ENCODE assay signal across 9 mouse cellular contexts in the genomic region with DNA sequence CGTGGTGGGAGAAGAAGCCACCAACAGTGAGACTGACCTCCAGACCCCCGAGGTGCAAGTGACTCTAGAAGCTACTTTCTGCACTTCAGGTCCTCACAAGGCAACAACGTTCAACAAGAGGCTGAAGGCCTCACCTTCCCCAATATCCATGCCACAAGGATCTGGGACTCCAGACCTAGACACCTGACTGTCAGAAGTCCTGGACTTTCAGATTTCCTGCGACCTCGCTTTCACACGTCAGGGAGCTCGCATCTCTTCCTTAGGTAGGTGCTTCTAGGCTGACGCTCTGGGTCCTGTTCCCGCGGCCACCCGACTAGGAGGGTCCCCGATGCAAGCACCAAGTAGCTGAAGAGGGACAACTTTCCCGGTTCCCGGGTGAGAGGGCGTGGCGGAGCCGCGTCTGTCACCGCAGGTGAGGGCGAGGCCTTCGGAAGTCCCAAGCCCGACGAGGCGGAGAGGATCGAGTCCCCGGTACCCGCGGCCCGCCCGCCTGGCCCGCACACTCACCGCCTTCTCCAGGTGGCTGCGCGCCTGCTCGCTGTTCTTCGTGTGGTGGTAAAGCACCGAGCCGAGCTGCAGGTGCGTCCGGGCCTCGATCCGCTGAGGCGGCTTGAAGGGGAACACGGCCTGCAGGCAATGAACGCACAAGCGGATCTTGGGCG. TPM values are rescaled to one million over a fixed set of nuclear protein-coding genes. Genes with fewer than 3 reads are reported as not detected.
A peak's percentile ranks its signal among the peaks of the same experiment; 100 is the strongest.
DNase-seq lines count a peak whose midpoint lies in the region; ATAC-seq and TF ChIP-seq lines count a peak whose summit lies in the region.
"Had no signal": no experiment of that assay in that cellular context is flagged by ENCODE, and none has a peak within 500 bp of the region (broad histone marks: within the 10 kb centered on the region; RNA-seq: fewer than 3 reads in every experiment).

No protein-coding gene starts in this region.

- peak overlapping the region; percentile 100 for H3K4me3 ChIP-seq in limb, embryonic 14.5 days (replicated peaks; ENCODE audit: low read length)
- H3K4me3 ChIP-seq in midbrain, embryonic 15.5 days: peak overlapping the region; percentile 85

- peak; percentile 30 for DNase-seq in adrenal gland, adult 8-10 months
- no peak for DNase-seq in adrenal gland, adult 2 months
- peak; percentile 32 for DNase-seq in right cerebral cortex, postnatal 14 days
- DNase-seq in right cerebral cortex, postnatal 25 days: no peak
- peak; percentile 4 for DNase-seq in heart, postnatal 25 days (ENCODE audit: low spot score)
- no peak for DNase-seq in limb, embryonic 14.5 days (ENCODE audit: low spot score)
- DNase-seq in thymus, postnatal 0 days (ENCODE audit: low spot score): peak; percentile 1

- no peak for TF ChIP-seq POLR2A in limb, embryonic 14.5 days (IDR thresholded peaks at IDR 0.05; ENCODE audit: borderline replicate concordance, extremely low read depth, insufficient read depth, insufficient read length)

- H3K36me3 ChIP-seq in limb, embryonic 14.5 days (ENCODE audit: control insufficient read depth, insufficient read depth, low read length): no peaks in the 10 kb centered on the region
- H3K36me3 ChIP-seq in midbrain, embryonic 15.5 days (replicated peaks): peaks cover 3% of the 10 kb centered on the region; the same call in 1 of the 2 replicates

- under 1% methylated on average over 39 of the region's 47 CpGs for WGBS in limb, embryonic 14.5 days
- under 1% methylated on average over 47 of the region's 47 CpGs for WGBS in midbrain, embryonic 15.5 days

- no peaks in the 10 kb centered on the region for H3K27me3 ChIP-seq in limb, embryonic 14.5 days (ENCODE audit: control insufficient read depth, insufficient read depth, low read length)
- no peaks in the 10 kb centered on the region for H3K27me3 ChIP-seq in midbrain, embryonic 15.5 days (replicated peaks)

- peak overlapping the region; percentile 96 for H3K9ac ChIP-seq in limb, embryonic 14.5 days (ENCODE audit: low read depth, low read length, severe bottlenecking)
- peak overlapping the region; percentile 94 for H3K9ac ChIP-seq in midbrain, embryonic 15.5 days

- H3K9me3 ChIP-seq in limb, embryonic 14.5 days (ENCODE audit: control insufficient read depth, low read length): no peaks in the 10 kb centered on the region
- no peaks in the 10 kb centered on the region for H3K9me3 ChIP-seq in midbrain, embryonic 15.5 days

- H3K4me1 ChIP-seq in limb, embryonic 14.5 days (ENCODE audit: control insufficient read depth, insufficient read depth, low read length): peaks cover 19% of the 10 kb centered on the region
- H3K4me1 ChIP-seq in midbrain, embryonic 15.5 days: peaks cover 39% of the 10 kb centered on the region

- ATAC-seq in limb, embryonic 14.5 days (ENCODE audit: low FRiP score, low read depth): peak; percentile 23
- peak; percentile 2; the same call in 1 of the 2 replicates for ATAC-seq in midbrain, embryonic 15.5 days (replicated peaks)

- peak overlapping the region; percentile 80; the same call in 1 of the 2 replicates for H3K27ac ChIP-seq in limb, embryonic 14.5 days (replicated peaks; ENCODE audit: low read depth, low read length)
- peak overlapping the region; percentile 89 for H3K27ac ChIP-seq in midbrain, embryonic 15.5 days

- peak overlapping the region; percentile 91 for H3K4me2 ChIP-seq in limb, embryonic 14.5 days (replicated peaks; ENCODE audit: low read depth, low read length, severe bottlenecking)
- H3K4me2 ChIP-seq in midbrain, embryonic 15.5 days: peak overlapping the region; percentile 78

- intact Hi-C loops in heart, postnatal 25 days (cut with DNase I): loop anchor here (5.0 kb wide), 1 partner anchor 90 kb away; a partner anchor contains a TSS

RNA-seq across cellular contexts. Expression of a gene that starts 0.5 kb away (rescaled TPM):
- total RNA-seq in adrenal gland, adult 8-10 months (2022): 10 to 100 TPM; 58.7 to 77.4 (median 63.3) TPM
- 10 to 100 TPM; 51.1 to 53.3 TPM for total RNA-seq in adrenal gland, adult 2 months (2021)
- 98.2 and 114 TPM in 2 replicates for polyA plus RNA-seq in adrenal gland, adult 2 months (2012; rRNA removed)
- total RNA-seq in heart, postnatal 25 days (2021): 10 to 100 TPM; 34.7 to 35.5 TPM
- 85.5 and 124 TPM in 2 replicates for polyA plus RNA-seq in limb, embryonic 14.5 days (2012; rRNA removed)
- 50.5 and 51.8 TPM in 2 replicates for polyA plus RNA-seq in limb, embryonic 14.5 days (2014; fragmentation: Nextera tagmentation; extraction: Ambion mirVana)
- 87.5 and 87.8 TPM in 2 replicates for polyA plus RNA-seq in midbrain, embryonic 15.5 days (2015; fragmentation: Nextera tagmentation; extraction: Ambion mirVana)
- 45.2 and 50.5 TPM in 2 replicates for polyA plus RNA-seq in thymus, postnatal 0 days (2015; fragmentation: Nextera tagmentation; extraction: Ambion mirVana)

RNA-seq across cellular contexts. Expression of a gene that starts 0.6 kb away (rescaled TPM):
- total RNA-seq in adrenal gland, adult 8-10 months (2022): 10 to 100 TPM; 31.6 to 53.3 (median 39.2) TPM
- total RNA-seq in adrenal gland, adult 2 months (2021): 10 to 100 TPM; 28.7 to 32.8 TPM
- 6.6 and 7.5 TPM in 2 replicates for polyA plus RNA-seq in adrenal gland, adult 2 months (2012; rRNA removed)
- 10 to 100 TPM; 17.2 to 18.4 TPM for total RNA-seq in heart, postnatal 25 days (2021)
- 21.3 and 25.4 TPM in 2 replicates for polyA plus RNA-seq in limb, embryonic 14.5 days (2012; rRNA removed)
- 32.6 and 34.4 TPM in 2 replicates for polyA plus RNA-seq in limb, embryonic 14.5 days (2014; fragmentation: Nextera tagmentation; extraction: Ambion mirVana)
- polyA plus RNA-seq in midbrain, embryonic 15.5 days (2015; fragmentation: Nextera tagmentation; extraction: Ambion mirVana): 65.4 and 65.9 TPM in 2 replicates
- polyA plus RNA-seq in thymus, postnatal 0 days (2015; fragmentation: Nextera tagmentation; extraction: Ambion mirVana): 40.7 and 44.3 TPM in 2 replicates

RNA-seq across cellular contexts. Expression of a gene that starts 30.7 kb away (rescaled TPM):
- 1 to 10 TPM in 2 of 4 experiments, under 1 TPM in 2; 0.17 to 1.2 (median 0.85) TPM for total RNA-seq in adrenal gland, adult 8-10 months (2022)
- 1 to 10 TPM in 1 of 2 experiments, under 1 TPM in 1; 0.86 to 1.6 TPM for total RNA-seq in adrenal gland, adult 2 months (2021)
- 3.2 and 4.1 TPM in 2 replicates for polyA plus RNA-seq in adrenal gland, adult 2 months (2012; rRNA removed)
- 1 to 10 TPM; 1.1 to 1.3 TPM for total RNA-seq in heart, postnatal 25 days (2021)
- polyA plus RNA-seq in limb, embryonic 14.5 days (2012; rRNA removed): 5.2 and 7.2 TPM in 2 replicates
- 0.54 and 1.2 TPM in 2 replicates for polyA plus RNA-seq in limb, embryonic 14.5 days (2014; fragmentation: Nextera tagmentation; extraction: Ambion mirVana)
- 1.7 and 2.1 TPM in 2 replicates for polyA plus RNA-seq in midbrain, embryonic 15.5 days (2015; fragmentation: Nextera tagmentation; extraction: Ambion mirVana)
- 0.43 and 0.62 TPM in 2 replicates for polyA plus RNA-seq in thymus, postnatal 0 days (2015; fragmentation: Nextera tagmentation; extraction: Ambion mirVana)
- total RNA-seq: common myeloid progenitor, adult 5-6 weeks had no signal

RNA-seq across cellular contexts. Expression of a gene that starts 41.2 kb away (rescaled TPM):
- 1 to 10 TPM in 2 of 4 experiments, under 1 TPM in 2; 0.21 to 1.9 (median 0.92) TPM for total RNA-seq in adrenal gland, adult 8-10 months (2022)
- total RNA-seq in adrenal gland, adult 2 months (2021): under 1 TPM; 0.43 to 0.59 TPM
- polyA plus RNA-seq in adrenal gland, adult 2 months (2012; rRNA removed): 0.20 and 0.33 TPM in 2 replicates
- total RNA-seq in heart, postnatal 25 days (2021): not detected
- 0.23 and 0.38 TPM in 2 replicates for polyA plus RNA-seq in limb, embryonic 14.5 days (2012; rRNA removed)
- 0.41 TPM in 1 of 2 replicates, not detected in the other for polyA plus RNA-seq in limb, embryonic 14.5 days (2014; fragmentation: Nextera tagmentation; extraction: Ambion mirVana)
- 0.93 and 1.4 TPM in 2 replicates for polyA plus RNA-seq in midbrain, embryonic 15.5 days (2015; fragmentation: Nextera tagmentation; extraction: Ambion mirVana)
- polyA plus RNA-seq in thymus, postnatal 0 days (2015; fragmentation: Nextera tagmentation; extraction: Ambion mirVana): 0.07 TPM in 1 of 2 replicates, not detected in the other
- total RNA-seq: common myeloid progenitor, adult 5-6 weeks had no signal

RNA-seq across cellular contexts. Expression of a gene that starts 45.8 kb away (rescaled TPM):
- 100 to 1,000 TPM in 3 of 4 experiments, 10 to 100 TPM in 1; 99.1 to 124 (median 106) TPM for total RNA-seq in adrenal gland, adult 8-10 months (2022)
- 100 to 1,000 TPM; 102 to 116 TPM for total RNA-seq in adrenal gland, adult 2 months (2021)
- polyA plus RNA-seq in adrenal gland, adult 2 months (2012; rRNA removed): 92.3 and 105 TPM in 2 replicates
- total RNA-seq in heart, postnatal 25 days (2021): 10 to 100 TPM; 34.3 to 35.6 TPM
- polyA plus RNA-seq in limb, embryonic 14.5 days (2012; rRNA removed): 49.2 and 62.3 TPM in 2 replicates
- 65.0 and 78.3 TPM in 2 replicates for polyA plus RNA-seq in limb, embryonic 14.5 days (2014; fragmentation: Nextera tagmentation; extraction: Ambion mirVana)
- 27.2 and 31.7 TPM in 2 replicates for polyA plus RNA-seq in midbrain, embryonic 15.5 days (2015; fragmentation: Nextera tagmentation; extraction: Ambion mirVana)
- polyA plus RNA-seq in thymus, postnatal 0 days (2015; fragmentation: Nextera tagmentation; extraction: Ambion mirVana): 60.6 and 60.8 TPM in 2 replicates

Comparison
In these comparisons a context has a peak if more than half of its experiments do, and no peak if none do; other contexts are left out.
1. DNase-seq: peak in adrenal gland, adult 8-10 months (single experiment), right cerebral cortex, postnatal 14 days (single experiment), heart, postnatal 25 days (single experiment) and thymus, postnatal 0 days (single experiment); none in adrenal gland, adult 2 months (single experiment), right cerebral cortex, postnatal 25 days (single experiment) and limb, embryonic 14.5 days (single experiment).